Mouse (Mus musculus) fibroblast of lung, adult 2 months (primary cell): ENCODE data around the gene Cx3cr1.
"Not testable (repeated sequence)": the region's sequence is repeated elsewhere in the genome, so short reads cannot be mapped to it uniquely, and the experiment has no call there.

Source experiments
- DNase-seq: peaks from one replicate; pipeline ENCODE4 v3.0.0-alpha.2; 2011; ENCODE audit warnings: low read depth

The Cx3cr1 gene

GRCm38 (mm10) chr9:120024171-120024570 is 45.5 kb downstream of the Cx3cr1 start:
- DNase-seq: no peak

GRCm38 (mm10) chr9:120023086-120023811 is 46.4 kb downstream of the Cx3cr1 start, which contains the start of gene Xirp1:
Xirp1 (minus strand) TSS chr9:120023598.
- no peak for DNase-seq

- DNase-seq: no peak
These were observed 48.5 kb downstream of the Cx3cr1 start for GRCm38 (mm10) chr9:120021164-120021563.

GRCm38 (mm10) chr9:120020285-120020890 is 49.3 kb downstream of the Cx3cr1 start:
- peak; percentile 67 for DNase-seq

GRCm38 (mm10) chr9:120016956-120017355 is 52.7 kb downstream of the Cx3cr1 start:
- DNase-seq: no peak

- DNase-seq: no peak
These were observed 54.9 kb downstream of the Cx3cr1 start for GRCm38 (mm10) chr9:120014828-120015227.

- DNase-seq: no peak
These were observed 56.3 kb downstream of the Cx3cr1 start for GRCm38 (mm10) chr9:120013251-120013820.

- peak; percentile 53 for DNase-seq
These were observed 56.9 kb downstream of the Cx3cr1 start for GRCm38 (mm10) chr9:120012781-120013180.

- not testable (repeated sequence) for DNase-seq
These were observed 57.5 kb downstream of the Cx3cr1 start for GRCm38 (mm10) chr9:120012161-120012560.

- peak; percentile 91 for DNase-seq
These were observed 58.1 kb downstream of the Cx3cr1 start for GRCm38 (mm10) chr9:120011533-120011932.

- DNase-seq: peak; percentile 80
These were observed 58.7 kb downstream of the Cx3cr1 start for GRCm38 (mm10) chr9:120010781-120011511.

- DNase-seq: no peak
These were observed 59.8 kb downstream of the Cx3cr1 start for GRCm38 (mm10) chr9:120009871-120010270.

GRCm38 (mm10) chr9:120009226-120009841 is 60.3 kb downstream of the Cx3cr1 start:
- no peak for DNase-seq

GRCm38 (mm10) chr9:120007833-120008232 is 61.8 kb downstream of the Cx3cr1 start:
- no peak for DNase-seq

GRCm38 (mm10) chr9:120005936-120006335 is 63.7 kb downstream of the Cx3cr1 start:
- DNase-seq: no peak

GRCm38 (mm10) chr9:120002893-120003292 is 66.8 kb downstream of the Cx3cr1 start:
- DNase-seq: no peak

GRCm38 (mm10) chr9:120001945-120002725 is 67.5 kb downstream of the Cx3cr1 start:
- DNase-seq: peak; percentile 90

- DNase-seq: no peak
These were observed 68.9 kb downstream of the Cx3cr1 start for GRCm38 (mm10) chr9:120000761-120001160.

- DNase-seq: no peak
These were observed 70.0 kb downstream of the Cx3cr1 start for GRCm38 (mm10) chr9:119999636-120000035.

- DNase-seq: no peak
These were observed 70.9 kb downstream of the Cx3cr1 start for GRCm38 (mm10) chr9:119998776-119999175.

GRCm38 (mm10) chr9:119996080-119996479 is 73.6 kb downstream of the Cx3cr1 start:
- no peak for DNase-seq
